Mouse (Mus musculus): ENCODE measurements around the gene Lrp1. TPM values are rescaled to one million over a fixed set of nuclear protein-coding genes. Genes with fewer than 3 reads are reported as not detected.

The Lrp1 gene
- total and polyA plus RNA-seq, 3 experiments, result 3.1 to 51.2 (median 11.8) TPM

GRCm38 (mm10) chr10:127612079-127612775 lies 8.7 kb downstream of the Lrp1 start:
- Histone ChIP-seq H3K27me3 (replicated peaks) (peaks cover 2% of the 10 kb centered on the region), H3K9me3 (replicated peaks; ENCODE audit: low read length) (peaks cover 2% of the 10 kb centered on the region), H3K36me3 (replicated peaks in 1 of 2; ENCODE audit: control insufficient read depth in 1 of 2, insufficient read depth in 1 of 2, low read length in 1 of 2) (peaks cover 0 to 7% of the 10 kb centered on the region in 2 experiments), H3K27ac (ENCODE audit: insufficient read depth, low read depth) (no peak overlapping the region), H3K79me2 (replicated peaks; ENCODE audit: control insufficient read depth, extremely low read depth, insufficient read depth, poor library complexity, severe bottlenecking) (no peaks in the 10 kb centered on the region), H3K4me3 (replicated peaks in 1 of 3; ENCODE audit: low read depth in 2 of 3, low read length in 2 of 3, poor library complexity in 1 of 3) (no peak overlapping the region), H3K4me2 (ENCODE audit: insufficient read depth, low read depth, poor library complexity, severe bottlenecking) (no peak overlapping the region), H3K9ac (ENCODE audit: insufficient read depth, low read depth) (no peak overlapping the region), H3K4me1 (ENCODE audit: control insufficient read depth in 1 of 2, insufficient read depth in 2 of 2) (peaks cover 13 to 58% of the 10 kb centered on the region in 2 experiments)
- dilution Hi-C loops (cut with MboI; ENCODE audit: extremely low pct_ligation_motif_present, extremely low pct_unique_long_range_greater_than_20kb, low sequenced_read_pairs) (no loop called here), in situ Hi-C loops (cut with MboI; ENCODE audit: low pct_ligation_motif_present, low pct_unique_long_range_greater_than_20kb, low sequenced_read_pairs) (loop anchor here (5.0 kb wide), 1 partner anchor 35 kb away; no protein-coding TSS in a partner anchor)
- TF ChIP-seq MXI1 (IDR thresholded peaks at IDR 0.05; ENCODE audit: low read depth, low read length) (no peak), PAX5 (IDR thresholded peaks at IDR 0.05; ENCODE audit: low read length) (no peak)
- DNase-seq (ENCODE audit: extremely low read depth), result no peak

- peaks cover 0 to 7% of the 10 kb centered on the region in 2 experiments for H3K36me3 ChIP-seq (replicated peaks in 1 of 2; ENCODE audit: control insufficient read depth in 1 of 2, insufficient read depth in 1 of 2, low read length in 1 of 2)
- no peak overlapping the region for H3K27ac ChIP-seq (ENCODE audit: insufficient read depth, low read depth)
- H3K4me2 ChIP-seq (ENCODE audit: insufficient read depth, low read depth, poor library complexity, severe bottlenecking), result no peak overlapping the region
- peaks cover 19 to 66% of the 10 kb centered on the region in 2 experiments for H3K4me1 ChIP-seq (ENCODE audit: control insufficient read depth in 1 of 2, insufficient read depth in 2 of 2)
- H3K9me3 ChIP-seq (replicated peaks; ENCODE audit: low read length), result peaks cover 2% of the 10 kb centered on the region
- TF ChIP-seq USF2 (conservative IDR thresholded peaks at IDR 0.05; ENCODE audit: low read depth, low read length), result no peak
- no peak for TF ChIP-seq SIN3A (IDR thresholded peaks at IDR 0.05; ENCODE audit: low read length)
- TF ChIP-seq EP300 (IDR thresholded peaks at IDR 0.05; ENCODE audit: low read length), result no peak
- TF ChIP-seq IRF4 (IDR thresholded peaks at IDR 0.05; ENCODE audit: low read depth, low read length), result no peak
- no peak for TF ChIP-seq TBP (conservative IDR thresholded peaks at IDR 0.05; ENCODE audit: low read depth, low read length)
- TF ChIP-seq UBTF (IDR thresholded peaks at IDR 0.05; ENCODE audit: low read depth, low read length), result no peak
- no peak for TF ChIP-seq ZMIZ1 (IDR thresholded peaks at IDR 0.05; ENCODE audit: low read depth, low read length)
- no peak for TF ChIP-seq RCOR1 (conservative IDR thresholded peaks at IDR 0.05; ENCODE audit: low read depth, low read length)
- TF ChIP-seq MEF2A (IDR thresholded peaks at IDR 0.05; ENCODE audit: borderline replicate concordance, low read depth, low read length), result no peak
- H3K27me3 ChIP-seq (replicated peaks), result no peaks in the 10 kb centered on the region
- DNase-seq (ENCODE audit: extremely low read depth), result no peak
- H3K9ac ChIP-seq (ENCODE audit: insufficient read depth, low read depth), result no peak overlapping the region
- in situ Hi-C loops (cut with MboI; ENCODE audit: low pct_ligation_motif_present, low pct_unique_long_range_greater_than_20kb, low sequenced_read_pairs), result loop anchor here (5.0 kb wide), 1 partner anchor 33 kb away; no protein-coding TSS in a partner anchor
- H3K4me3 ChIP-seq (replicated peaks in 1 of 3; ENCODE audit: low read depth in 2 of 3, low read length in 2 of 3, poor library complexity in 1 of 3), result no peak overlapping the region
- dilution Hi-C loops (cut with MboI; ENCODE audit: extremely low pct_ligation_motif_present, extremely low pct_unique_long_range_greater_than_20kb, low sequenced_read_pairs), result no loop called here
- H3K79me2 ChIP-seq (replicated peaks; ENCODE audit: control insufficient read depth, extremely low read depth, insufficient read depth, poor library complexity, severe bottlenecking), result no peaks in the 10 kb centered on the region
Measured at GRCm38 (mm10) chr10:127610066-127610415, 10.9 kb downstream of the Lrp1 start.

DNA sequence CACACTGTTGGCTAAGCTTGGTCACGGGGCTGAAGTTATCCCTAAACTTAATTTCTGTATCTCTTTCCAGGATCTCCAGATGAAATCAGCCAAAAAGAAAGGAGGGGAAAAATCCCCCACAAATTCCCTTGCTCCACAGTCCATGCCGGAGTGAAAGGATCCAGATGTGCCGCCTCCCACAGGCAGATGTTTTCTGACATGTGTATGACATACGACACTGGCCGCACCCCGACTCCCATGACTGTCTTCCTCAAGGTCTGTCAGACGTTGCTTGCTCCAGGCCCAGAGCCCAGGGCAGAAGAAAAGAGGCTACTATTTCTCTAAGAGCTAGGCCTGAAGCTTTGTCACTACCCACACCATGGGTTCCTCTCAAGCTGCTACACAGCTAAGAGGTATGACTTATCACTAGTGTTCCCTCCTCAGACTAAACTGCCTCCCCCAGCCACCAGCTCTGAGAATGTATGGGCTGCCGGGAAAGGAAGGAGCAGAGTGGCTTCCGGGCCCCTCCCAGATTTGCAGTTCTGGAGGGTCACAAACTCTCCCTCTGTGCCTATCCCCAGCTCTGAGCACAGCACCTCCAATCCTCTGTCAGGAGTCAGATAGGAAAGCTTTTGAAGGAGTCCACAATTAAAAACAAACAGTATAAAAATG lies 11.4 kb downstream of the Lrp1 start:
- Histone ChIP-seq H3K79me2 (replicated peaks; ENCODE audit: control insufficient read depth, extremely low read depth, insufficient read depth, poor library complexity, severe bottlenecking) (no peaks in the 10 kb centered on the region), H3K4me1 (ENCODE audit: control insufficient read depth in 1 of 2, insufficient read depth in 2 of 2) (peaks cover 19 to 66% of the 10 kb centered on the region in 2 experiments), H3K27ac (ENCODE audit: insufficient read depth, low read depth) (no peak overlapping the region), H3K4me3 (replicated peaks in 1 of 3; ENCODE audit: low read depth in 2 of 3, low read length in 2 of 3, poor library complexity in 1 of 3) (no peak overlapping the region), H3K4me2 (ENCODE audit: insufficient read depth, low read depth, poor library complexity, severe bottlenecking) (no peak overlapping the region), H3K9ac (ENCODE audit: insufficient read depth, low read depth) (no peak overlapping the region), H3K27me3 (replicated peaks) (no peaks in the 10 kb centered on the region), H3K36me3 (replicated peaks in 1 of 2; ENCODE audit: control insufficient read depth in 1 of 2, insufficient read depth in 1 of 2, low read length in 1 of 2) (peaks cover 0 to 7% of the 10 kb centered on the region in 2 experiments), H3K9me3 (replicated peaks; ENCODE audit: low read length) (peaks cover 2% of the 10 kb centered on the region)
- in situ Hi-C loops (cut with MboI; ENCODE audit: low pct_ligation_motif_present, low pct_unique_long_range_greater_than_20kb, low sequenced_read_pairs), result loop anchor here (5.0 kb wide), 1 partner anchor 32 kb away; no protein-coding TSS in a partner anchor
- dilution Hi-C loops (cut with MboI; ENCODE audit: extremely low pct_ligation_motif_present, extremely low pct_unique_long_range_greater_than_20kb, low sequenced_read_pairs), result no loop called here
- TF ChIP-seq ZMIZ1 (IDR thresholded peaks at IDR 0.05; ENCODE audit: low read depth, low read length) (no peak), BHLHE40 (IDR thresholded peaks at IDR 0.05; ENCODE audit: low read depth, low read length) (no peak), NELFE (IDR thresholded peaks at IDR 0.05; ENCODE audit: low read depth, low read length) (no peak), MEF2A (IDR thresholded peaks at IDR 0.05; ENCODE audit: borderline replicate concordance, low read depth, low read length) (no peak), MAX (IDR thresholded peaks at IDR 0.05; ENCODE audit: low read length) (no peak), RCOR1 (conservative IDR thresholded peaks at IDR 0.05; ENCODE audit: low read depth, low read length) (no peak), CTCF (conservative IDR thresholded peaks at IDR 0.05 in 1 of 2, IDR thresholded peaks at IDR 0.05 in 1 of 2; ENCODE audit: low read depth in 2 of 2, low read length in 2 of 2) (no peak), TBP (conservative IDR thresholded peaks at IDR 0.05; ENCODE audit: low read depth, low read length) (no peak), USF1 (IDR thresholded peaks at IDR 0.05; ENCODE audit: low read depth, low read length) (no peak), ETS1 (conservative IDR thresholded peaks at IDR 0.05; ENCODE audit: low read depth, low read length) (no peak), IRF4 (IDR thresholded peaks at IDR 0.05; ENCODE audit: low read depth, low read length) (no peak), ZC3H11A (IDR thresholded peaks at IDR 0.05; ENCODE audit: low read depth, low read length) (no peak), ZNF384 (IDR thresholded peaks at IDR 0.05; ENCODE audit: low read depth, low read length) (no peak)
- DNase-seq (ENCODE audit: extremely low read depth), result no peak
